Mouse (Mus musculus): Measurements from ENCODE around the gene Gjb2.

- TF ChIP-seq CTCF (IDR thresholded peaks at IDR 0.05; ENCODE audit: low read depth): no peak
- no peak for TF ChIP-seq EP300 (optimal IDR thresholded peaks at IDR 0.05)
Observed at GRCm38 (mm10) chr14:57103121-57103520, 1.4 kb downstream of the Gjb2 start.

All from stomach, postnatal 0 days (tissue).